Mouse (Mus musculus) spleen, adult 2 months (tissue): ENCODE measurements around the gene Msh5.

ENCODE experiments used
- CTCF ChIP-seq: fragments of 200-500 bp; IDR thresholded peaks from 2 replicates; pipeline ENCODE4 v1.5.1; 2011; ENCODE audit warnings: mild to moderate bottlenecking, inconsistent platforms; ENCODE audit not compliant: insufficient read depth, insufficient read length, insufficient replicate concordance; ENCODE audit errors: extremely low read depth
- POLR2A ChIP-seq: fragments of 200-500 bp; IDR thresholded peaks from 2 replicates; pipeline ENCODE4 v1.6.1; 2011; ENCODE audit warnings: low read depth, low read length, inconsistent platforms

DNA sequence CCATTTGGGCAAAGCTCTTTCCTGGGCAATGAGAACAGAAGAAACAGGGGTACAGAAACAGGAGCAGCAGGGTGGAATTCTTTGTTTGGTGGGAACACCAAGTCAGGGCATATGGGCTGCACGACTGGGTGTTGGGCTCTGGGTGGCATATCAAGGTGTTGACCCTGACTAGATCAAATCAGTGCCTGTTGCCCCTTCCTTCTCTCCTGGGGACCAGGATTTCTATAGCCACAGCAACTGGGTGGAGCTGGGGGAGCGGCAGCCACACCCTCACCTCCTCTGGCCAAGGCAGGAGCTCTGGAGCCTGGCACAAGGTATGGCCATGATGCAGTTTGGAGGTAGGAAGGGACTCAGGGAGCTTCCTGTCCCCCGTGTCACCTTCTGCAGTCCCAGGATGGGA is 28.4 kb downstream of the Msh5 start:
- TF ChIP-seq POLR2A (no peak), CTCF (no peak)
